25 mouse cellular contexts compared by ENCODE assay signal in genomic region chr1:84395928-84396327, GRCm38 (mm10).
"Had no signal": no experiment of that assay in that cellular context is flagged by ENCODE, and none has a peak within 500 bp of the region (broad histone marks: within the 10 kb centered on the region; RNA-seq: fewer than 3 reads in every experiment).

No protein-coding gene starts in this region.

- H3K9ac ChIP-seq: forebrain, postnatal 0 days; heart, embryonic 13.5 days; heart, embryonic 15.5 days; hindbrain, embryonic 13.5 days; hindbrain, embryonic 15.5 days; kidney, embryonic 15.5 days; limb, embryonic 13.5 days had no signal

- ATAC-seq: hindbrain, postnatal 0 days; intestine, embryonic 16.5 days had no signal

- H3K27me3 ChIP-seq: heart, embryonic 13.5 days; heart, embryonic 15.5 days; hindbrain, embryonic 13.5 days; hindbrain, embryonic 15.5 days; kidney, embryonic 15.5 days; limb, embryonic 13.5 days had no signal

- H3K36me3 ChIP-seq: heart, embryonic 13.5 days; heart, embryonic 15.5 days; kidney, embryonic 15.5 days; limb, embryonic 13.5 days had no signal

- H3K27ac ChIP-seq: heart, adult 2 months; heart, embryonic 13.5 days; heart, embryonic 15.5 days; hindbrain, embryonic 13.5 days; hindbrain, embryonic 15.5 days; hindbrain, postnatal 0 days; kidney, embryonic 15.5 days; kidney, postnatal 0 days; limb, embryonic 13.5 days had no signal

- H3K4me2 ChIP-seq: heart, embryonic 11.5 days; heart, embryonic 13.5 days; heart, embryonic 15.5 days; hindbrain, embryonic 13.5 days; hindbrain, embryonic 15.5 days; kidney, embryonic 15.5 days; limb, embryonic 13.5 days had no signal

- H3K9me3 ChIP-seq: heart, embryonic 13.5 days; heart, embryonic 15.5 days; hindbrain, embryonic 13.5 days; hindbrain, embryonic 15.5 days; kidney, embryonic 15.5 days; limb, embryonic 13.5 days had no signal

- H3K4me3 ChIP-seq: heart, adult 2 months; heart, embryonic 13.5 days; heart, embryonic 15.5 days; hindbrain, embryonic 13.5 days; hindbrain, embryonic 15.5 days; kidney, embryonic 15.5 days; limb, embryonic 13.5 days had no signal

- DNase-seq: forebrain, postnatal 0 days; gastrocnemius, postnatal 14 days; gastrocnemius, postnatal 36 days; heart, adult 11 months; heart, adult 2 months; heart, postnatal 14 days; heart, postnatal 36 days; kidney, adult 11 months; kidney, adult 2 months; kidney, adult 9 months; kidney, postnatal 14 days; kidney, postnatal 36 days; layer of hippocampus, adult 9-11 months; layer of hippocampus, postnatal 36 days; left cerebral cortex, postnatal 4 days had no signal

- H3K4me1 ChIP-seq: heart, embryonic 13.5 days; heart, embryonic 15.5 days; hindbrain, embryonic 13.5 days; hindbrain, embryonic 15.5 days; kidney, embryonic 15.5 days; limb, embryonic 13.5 days had no signal
